Mouse (Mus musculus): ENCODE results near the gene Nprl3. TPM values are rescaled to one million over a fixed set of nuclear protein-coding genes. Genes with fewer than 3 reads are reported as not detected.

Gene Nprl3
- total RNA-seq, 4 experiments from 2014 or later = 72.8 to 122 (median 105) TPM

DNA sequence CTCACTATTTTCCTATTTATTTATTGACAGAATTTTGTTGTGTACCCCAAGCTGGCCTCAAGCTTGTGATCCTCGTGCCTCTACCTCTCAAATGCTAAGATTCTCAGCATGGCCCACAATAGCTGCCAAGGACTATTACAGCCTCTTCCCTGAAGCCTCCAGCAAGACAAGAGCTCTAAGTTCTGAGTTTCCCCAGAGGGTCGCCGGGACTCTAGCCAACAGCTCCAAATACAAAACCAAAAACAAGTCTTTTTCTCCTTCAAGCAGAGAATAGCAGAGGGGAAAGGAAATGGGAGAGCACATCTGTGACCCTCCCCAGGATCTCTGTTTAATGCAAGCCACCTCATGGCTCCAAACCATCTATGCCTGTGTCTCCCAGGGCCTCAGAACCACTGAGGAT, 23.4 kb downstream of the Nprl3 start:
- no peak for DNase-seq

- DNase-seq = no peak
Measured at GRCm38 (mm10) chr11:32243205-32243955, 24.1 kb downstream of the Nprl3 start.

DNA sequence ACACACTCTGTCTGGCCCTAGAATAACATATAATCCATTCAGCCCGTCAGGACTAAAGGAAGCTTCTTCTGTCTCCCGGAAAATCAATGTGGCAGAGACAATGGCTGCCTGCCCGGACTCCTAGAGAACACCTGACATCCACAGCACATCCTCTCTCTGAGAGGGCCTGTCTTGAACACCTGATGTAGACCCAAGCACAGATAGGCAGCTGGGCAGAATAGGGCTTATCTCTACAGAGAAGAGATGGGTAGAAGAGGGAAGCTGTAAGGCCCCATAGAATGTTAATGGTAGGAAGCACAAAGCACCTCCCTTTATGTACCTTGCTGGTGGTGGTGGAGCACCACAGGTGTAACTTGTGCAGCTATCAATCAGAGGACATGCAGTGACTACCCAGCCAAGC, 25.3 kb downstream of the Nprl3 start:
- DNase-seq = no peak

DNA sequence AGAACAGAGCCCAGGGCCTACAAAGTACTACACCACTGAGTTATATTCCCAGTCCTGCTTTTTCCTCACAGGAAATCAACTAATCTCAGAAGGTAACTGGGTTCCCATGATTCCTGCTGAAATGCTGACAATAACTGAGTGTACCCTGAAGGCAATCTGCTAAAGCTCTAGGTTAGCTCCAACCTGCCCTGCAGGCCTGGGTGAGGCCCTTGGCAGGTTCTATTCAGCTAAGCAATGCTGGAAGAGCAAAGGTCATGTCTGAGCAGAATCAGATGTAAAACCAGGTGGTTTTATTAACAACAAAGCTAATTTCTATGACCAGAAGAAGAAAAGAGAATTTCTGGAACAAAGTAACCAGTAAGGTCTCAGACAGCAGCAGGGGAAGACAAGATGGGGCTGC, 26.1 kb downstream of the Nprl3 start:
- DNase-seq = no peak

- no peak for DNase-seq
Measured at GRCm38 (mm10) chr11:32238093-32238860, 29.2 kb downstream of the Nprl3 start.

DNA sequence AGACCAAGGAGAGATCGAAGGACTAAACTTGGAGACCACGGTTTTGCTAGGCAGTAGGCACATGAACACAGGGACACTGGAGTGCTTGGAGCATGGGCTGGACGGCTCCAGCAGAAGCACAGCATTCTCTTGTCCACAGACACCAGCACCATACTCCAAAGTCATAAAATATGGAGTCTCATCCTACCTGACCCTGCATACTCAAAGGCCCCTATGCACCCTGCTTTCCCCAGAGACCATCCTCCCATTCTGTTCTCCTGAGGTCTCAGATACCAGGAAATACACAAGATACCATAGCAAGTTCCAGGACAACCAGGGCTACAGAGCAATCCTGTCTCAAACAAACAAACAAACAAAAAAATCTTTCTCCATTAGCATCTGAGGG, 30.1 kb downstream of the Nprl3 start:
- DNase-seq = no peak

- no peak for DNase-seq
Measured at GRCm38 (mm10) chr11:32236712-32237410, 30.6 kb downstream of the Nprl3 start.

DNA sequence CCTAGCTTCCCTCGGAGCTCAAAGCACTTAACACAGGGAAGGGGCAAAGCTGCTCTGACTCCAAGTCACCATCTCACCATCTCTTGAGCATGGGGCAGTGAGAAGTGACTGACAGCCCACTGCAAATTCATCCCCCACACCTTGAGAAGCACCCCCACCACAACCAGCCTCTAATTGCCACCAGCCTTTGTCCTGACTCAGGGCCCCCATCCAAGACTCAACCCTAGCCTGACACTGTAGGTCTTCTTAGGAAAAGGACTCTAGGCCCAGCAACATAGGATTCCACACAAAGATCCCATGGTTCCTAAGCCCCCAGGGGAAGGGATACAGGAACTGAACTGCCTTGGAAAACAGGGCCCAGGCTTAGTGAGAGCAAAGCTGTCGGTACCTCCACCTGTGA, 31.4 kb downstream of the Nprl3 start:
- DNase-seq = no peak

GRCm38 (mm10) chr11:32235646-32236045, 31.9 kb downstream of the Nprl3 start:
- peak; percentile 73 for DNase-seq

DNA sequence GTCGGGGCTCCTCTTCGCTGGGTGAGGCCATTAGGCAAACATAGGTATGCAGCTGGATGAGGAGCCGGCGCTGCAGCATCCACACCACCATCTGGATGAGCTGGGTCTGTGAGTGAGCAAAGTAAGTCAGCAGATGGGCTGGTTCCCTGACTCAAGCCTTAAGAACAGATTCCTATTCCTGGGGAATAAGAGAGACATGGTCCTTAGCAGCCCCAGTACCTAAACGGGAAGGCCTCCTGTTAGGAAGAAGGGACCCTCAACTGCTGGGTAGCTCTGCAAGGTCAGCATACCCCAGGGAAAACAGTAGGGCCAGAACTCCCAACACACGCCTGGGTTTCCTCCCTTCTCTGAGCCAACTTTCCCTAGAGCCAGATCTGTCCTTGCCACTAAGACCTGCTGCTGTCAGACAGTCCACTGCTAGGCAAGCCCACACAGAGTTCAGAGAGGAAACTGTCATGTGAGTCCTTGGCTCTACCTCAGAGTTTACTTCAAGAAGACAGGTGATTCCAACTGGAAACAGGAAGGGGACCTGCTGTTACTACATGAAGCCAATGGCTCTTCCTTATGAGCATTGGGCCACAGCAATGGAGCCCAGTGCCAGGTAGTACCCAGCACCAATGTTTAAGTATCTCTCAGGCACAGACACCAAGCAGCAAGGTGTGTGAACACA, 32.6 kb downstream of the Nprl3 start:
- no peak for DNase-seq

DNA sequence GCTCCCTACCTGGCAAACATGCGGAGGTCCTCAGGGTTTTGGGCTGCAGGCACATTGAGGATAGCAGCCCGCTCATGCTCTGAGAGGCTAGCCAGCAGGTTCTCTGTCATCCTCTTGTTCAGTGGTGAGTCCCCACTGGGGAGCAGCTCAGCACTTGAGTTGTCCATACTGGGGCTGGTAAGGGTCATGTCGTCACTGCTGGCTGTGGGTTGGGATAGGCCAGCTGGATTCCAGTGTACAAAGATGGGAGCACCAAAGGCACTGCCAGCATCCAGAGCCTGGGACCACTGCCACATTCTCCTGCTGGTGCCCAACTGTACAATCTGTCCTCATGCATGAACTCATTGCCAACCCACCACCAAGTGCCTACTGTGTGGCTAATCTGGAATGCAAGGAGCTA, 33.6 kb downstream of the Nprl3 start:
- DNase-seq = no peak

GRCm38 (mm10) chr11:32232848-32233247, 34.7 kb downstream of the Nprl3 start:
- DNase-seq = no peak

DNA sequence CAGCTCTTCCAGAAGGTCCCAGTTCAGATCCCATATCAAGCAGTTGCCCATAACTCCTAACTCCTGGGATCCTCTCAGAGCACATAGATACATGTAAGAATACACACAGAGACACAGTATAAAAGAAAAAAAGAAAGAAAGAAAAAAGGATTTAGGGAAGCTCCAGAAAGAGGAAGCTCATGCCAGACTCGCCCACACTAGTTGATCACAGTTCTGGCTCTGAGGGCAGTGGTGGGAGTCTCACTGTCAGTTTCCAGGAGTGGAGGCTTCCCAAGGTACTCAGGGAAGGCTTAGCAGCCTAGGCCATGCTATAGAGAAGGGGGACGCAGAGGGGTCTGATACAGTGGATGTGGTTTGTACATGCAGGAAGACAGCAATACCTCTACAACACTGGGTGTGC, 36.4 kb downstream of the Nprl3 start:
- DNase-seq = no peak

- DNase-seq = no peak
Measured at GRCm38 (mm10) chr11:32230220-32230619, 37.3 kb downstream of the Nprl3 start.

- no peak for DNase-seq
Measured at GRCm38 (mm10) chr11:32228292-32228845, 39.1 kb downstream of the Nprl3 start.

GRCm38 (mm10) chr11:32227555-32227954, 40.0 kb downstream of the Nprl3 start:
- no peak for DNase-seq

DNA sequence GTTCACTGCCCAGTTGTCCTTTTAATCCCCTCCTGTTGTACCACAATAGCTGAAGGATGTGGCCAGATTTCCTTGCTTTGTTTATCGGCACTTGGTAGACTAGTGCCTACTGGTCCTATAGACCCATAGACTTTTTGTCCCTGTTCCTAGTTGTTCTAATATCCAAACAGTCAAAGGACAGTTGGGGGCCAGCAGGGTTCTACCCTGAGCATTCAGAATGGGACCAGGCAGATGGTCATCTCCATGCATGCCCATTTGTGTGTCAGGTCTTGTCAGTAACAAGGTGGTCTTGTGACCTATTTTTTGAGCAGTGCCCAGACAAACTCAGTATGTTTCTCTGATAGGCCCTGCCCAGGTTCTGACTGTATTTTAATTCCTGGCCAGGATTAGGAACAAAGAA, 40.5 kb downstream of the Nprl3 start:
- DNase-seq = no peak

- peak; percentile 83 for DNase-seq
Measured at GRCm38 (mm10) chr11:32226124-32226871, 41.2 kb downstream of the Nprl3 start, which contains the start of gene Mpg. Mpg (plus strand) TSS chr11:32226505.

DNA sequence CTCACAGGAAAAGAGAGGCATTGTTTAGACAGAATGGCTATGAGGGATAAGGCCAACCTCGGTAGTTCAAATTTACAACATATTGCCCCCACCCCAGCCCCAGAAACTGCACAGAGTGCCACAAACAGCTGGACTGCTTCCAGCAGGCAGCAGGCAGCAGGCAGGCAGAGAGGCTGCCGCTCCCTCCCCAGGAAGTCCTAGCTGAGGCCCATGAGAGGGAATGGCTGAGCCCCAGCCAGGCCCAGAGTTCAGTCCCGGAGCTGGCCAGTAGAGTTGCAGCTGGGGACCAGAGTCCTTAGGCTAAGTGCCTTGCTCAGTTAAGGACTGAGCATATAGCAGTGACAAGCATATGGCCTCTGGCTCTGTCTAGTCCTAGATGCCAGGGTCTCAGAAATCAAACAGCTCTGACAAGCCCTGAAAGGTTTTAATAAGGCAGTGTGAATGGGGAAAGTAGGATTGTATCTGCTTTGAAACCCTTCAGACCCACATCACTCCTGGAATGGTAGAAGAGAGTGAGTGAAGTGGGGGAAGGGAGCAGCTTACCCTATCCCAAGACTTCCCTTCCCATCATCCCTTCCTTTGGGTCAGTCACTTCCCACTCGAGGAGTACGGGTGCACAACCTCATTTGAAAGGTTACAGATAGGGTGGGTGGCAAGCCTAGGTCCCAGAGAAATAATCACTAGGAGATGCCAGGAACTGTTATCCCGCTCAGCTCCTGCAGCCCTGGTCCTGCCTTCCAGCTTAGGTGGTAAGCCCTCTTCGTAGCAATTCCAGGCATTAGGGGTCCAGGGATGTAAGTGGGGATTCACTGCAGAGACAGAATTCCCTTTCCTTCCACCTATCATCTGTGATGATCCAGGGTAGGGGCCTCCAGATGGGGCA, 42.0 kb downstream of the Nprl3 start:
- DNase-seq = no peak

GRCm38 (mm10) chr11:32224468-32225139, 42.9 kb downstream of the Nprl3 start:
- DNase-seq = no peak
